Mouse (Mus musculus): ENCODE measurements around the gene Teddm1a. TPM values are rescaled to one million over a fixed set of nuclear protein-coding genes. Genes with fewer than 3 reads are reported as not detected.

Teddm1a gene
- total and polyA plus RNA-seq, 3 experiments: not detected

GRCm38 (mm10) chr1:153933772-153934171 lies 42.2 kb downstream of the Teddm1a start:
- WGBS: 67% methylated on average over 1 of the region's 1 CpGs

GRCm38 (mm10) chr1:153935844-153936380 lies 44.4 kb downstream of the Teddm1a start:
- Histone ChIP-seq H3K9ac (ENCODE audit: low read depth, low read length) (no peak overlapping the region), H3K4me3 (no peak overlapping the region), H3K79me2 (replicated peaks; ENCODE audit: control insufficient read depth, insufficient read depth, low read length) (no peaks in the 10 kb centered on the region), H3K36me3 (ENCODE audit: control insufficient read depth, insufficient read depth, low read length) (no peaks in the 10 kb centered on the region), H3K4me1 (ENCODE audit: control insufficient read depth, insufficient read depth, low read length) (no peaks in the 10 kb centered on the region), H3K27me3 (ENCODE audit: control insufficient read depth, insufficient read depth, low read length) (no peaks in the 10 kb centered on the region), H3K27ac (no peak overlapping the region)
- DNase-seq: no peak
- intact Hi-C loops (cut with DNase I): no loop called here
- TF ChIP-seq EP300 (IDR thresholded peaks at IDR 0.05; ENCODE audit: insufficient read depth, low read depth, low read length) (no peak), CTCF (IDR thresholded peaks at IDR 0.05) (no peak), POLR2A (IDR thresholded peaks at IDR 0.05; ENCODE audit: insufficient read depth, low read depth, low read length) (no peak)
- 78% methylated on average over 12 of the region's 12 CpGs for WGBS

More at GRCm38 (mm10) chr1:153933772-153934171, 42.2 kb downstream of the Teddm1a start:
- Histone ChIP-seq H3K4me1 (ENCODE audit: control insufficient read depth, insufficient read depth, low read length) (no peaks in the 10 kb centered on the region), H3K27ac (no peak overlapping the region), H3K27me3 (ENCODE audit: control insufficient read depth, insufficient read depth, low read length) (no peaks in the 10 kb centered on the region), H3K79me2 (replicated peaks; ENCODE audit: control insufficient read depth, insufficient read depth, low read length) (no peaks in the 10 kb centered on the region), H3K9ac (ENCODE audit: low read depth, low read length) (no peak overlapping the region), H3K36me3 (ENCODE audit: control insufficient read depth, insufficient read depth, low read length) (no peaks in the 10 kb centered on the region), H3K4me3 (no peak overlapping the region)
- DNase-seq: no peak
- TF ChIP-seq CTCF (IDR thresholded peaks at IDR 0.05) (no peak), POLR2A (IDR thresholded peaks at IDR 0.05; ENCODE audit: insufficient read depth, low read depth, low read length) (no peak), EP300 (IDR thresholded peaks at IDR 0.05; ENCODE audit: insufficient read depth, low read depth, low read length) (no peak)
- intact Hi-C loops (cut with DNase I): no loop called here

- H3K9ac ChIP-seq (ENCODE audit: low read depth, low read length): no peak overlapping the region
- 100% methylated on average over 2 of the region's 2 CpGs for WGBS
- H3K36me3 ChIP-seq (ENCODE audit: control insufficient read depth, insufficient read depth, low read length): no peaks in the 10 kb centered on the region
- TF ChIP-seq POLR2A (IDR thresholded peaks at IDR 0.05; ENCODE audit: insufficient read depth, low read depth, low read length): no peak
- no peak for TF ChIP-seq CTCF (IDR thresholded peaks at IDR 0.05)
- TF ChIP-seq EP300 (IDR thresholded peaks at IDR 0.05; ENCODE audit: insufficient read depth, low read depth, low read length): no peak
- H3K27ac ChIP-seq: no peak overlapping the region
- no peaks in the 10 kb centered on the region for H3K27me3 ChIP-seq (ENCODE audit: control insufficient read depth, insufficient read depth, low read length)
- intact Hi-C loops (cut with DNase I): no loop called here
- no peak for DNase-seq
- H3K4me1 ChIP-seq (ENCODE audit: control insufficient read depth, insufficient read depth, low read length): no peaks in the 10 kb centered on the region
- no peaks in the 10 kb centered on the region for H3K79me2 ChIP-seq (replicated peaks; ENCODE audit: control insufficient read depth, insufficient read depth, low read length)
- H3K4me3 ChIP-seq: no peak overlapping the region
These were observed 45.5 kb downstream of the Teddm1a start for GRCm38 (mm10) chr1:153937025-153937424.

- Histone ChIP-seq H3K4me3 (no peak overlapping the region), H3K9ac (ENCODE audit: low read depth, low read length) (no peak overlapping the region), H3K79me2 (replicated peaks; ENCODE audit: control insufficient read depth, insufficient read depth, low read length) (no peaks in the 10 kb centered on the region), H3K27me3 (ENCODE audit: control insufficient read depth, insufficient read depth, low read length) (no peaks in the 10 kb centered on the region), H3K36me3 (ENCODE audit: control insufficient read depth, insufficient read depth, low read length) (no peaks in the 10 kb centered on the region), H3K27ac (no peak overlapping the region), H3K4me1 (ENCODE audit: control insufficient read depth, insufficient read depth, low read length) (no peaks in the 10 kb centered on the region)
- 90% methylated on average over 2 of the region's 2 CpGs for WGBS
- no peak for DNase-seq
- TF ChIP-seq CTCF (IDR thresholded peaks at IDR 0.05): no peak
- no peak for TF ChIP-seq EP300 (IDR thresholded peaks at IDR 0.05; ENCODE audit: insufficient read depth, low read depth, low read length)
- TF ChIP-seq POLR2A (IDR thresholded peaks at IDR 0.05; ENCODE audit: insufficient read depth, low read depth, low read length): no peak
- intact Hi-C loops (cut with DNase I): no loop called here
These were observed 49.4 kb downstream of the Teddm1a start for GRCm38 (mm10) chr1:153940986-153941385.

Small RNA genes lying within 50 kb of the gene (microRNA-seq; reads per million reads assigned to microRNA genes)
- 36.7 to 63.4 reads per million in 2 experiments for gene Mir8114

Other genes starting within 250 kb of the Teddm1a start
- not detected for gene Rgs8, start 238.7 kb upstream of the Teddm1a start, total RNA-seq (2021)
- 0.06 TPM in 2 replicates for gene Rgs8, start 238.7 kb upstream of the Teddm1a start, polyA plus RNA-seq (2012; rRNA removed)
- gene Rgs16, start 151.4 kb upstream of the Teddm1a start, total RNA-seq (2021): 1 to 10 TPM; 1.4 to 1.9 TPM
- 0.80 and 1.3 TPM in 2 replicates for gene Rgs16, start 151.4 kb upstream of the Teddm1a start, polyA plus RNA-seq (2012; rRNA removed)
- 1 to 10 TPM; 4.1 to 4.6 TPM for gene Rnasel, start 142.3 kb upstream of the Teddm1a start, total RNA-seq (2021)
- 2.5 and 4.4 TPM in 2 replicates for gene Rnasel, start 142.3 kb upstream of the Teddm1a start, polyA plus RNA-seq (2012; rRNA removed)
- gene Rgsl1, start 47.6 kb upstream of the Teddm1a start, total RNA-seq (2021): not detected
- 0.15 TPM in 1 of 2 replicates, not detected in the other for gene Rgsl1, start 47.6 kb upstream of the Teddm1a start, polyA plus RNA-seq (2012; rRNA removed)
- gene Teddm1b, start 17.4 kb upstream of the Teddm1a start, total RNA-seq (2021): not detected
- gene Teddm1b, start 17.4 kb upstream of the Teddm1a start, polyA plus RNA-seq (2012; rRNA removed): not detected in 2 replicates
- 100 to 1,000 TPM; 406 to 679 TPM for gene Glul, start 8.2 kb downstream of the Teddm1a start, total RNA-seq (2021)
- 344 and 559 TPM in 2 replicates for gene Glul, start 8.2 kb downstream of the Teddm1a start, polyA plus RNA-seq (2012; rRNA removed)
- under 1 TPM; 0.91 TPM for gene Teddm2, start 8.5 kb downstream of the Teddm1a start, total RNA-seq (2021)
- gene Teddm2, start 8.5 kb downstream of the Teddm1a start, polyA plus RNA-seq (2012; rRNA removed): 0.49 and 1.00 TPM in 2 replicates